Mouse (Mus musculus) lung, postnatal 0 days (tissue): Measurements from ENCODE around the gene Klhdc4.

Experiments used
- CTCF ChIP-seq: IDR thresholded peaks from 2 replicates; pipeline ENCODE4 v1.5.1; 2016; ENCODE audit warnings: antibody characterized with exemption, mild to moderate bottlenecking
- EP300 ChIP-seq: IDR thresholded peaks from 2 replicates; pipeline ENCODE4 v1.6.1; 2016; ENCODE audit warnings: antibody characterized with exemption, mild to moderate bottlenecking, control low read depth

GRCm38 (mm10) chr8:121842064-121842955, 12.9 kb upstream of the Klhdc4 start:
- TF ChIP-seq CTCF (no peak), EP300 (no peak)
